Mouse (Mus musculus) layer of hippocampus, adult 2 months (tissue): ENCODE data around the gene Smok2b. TPM values are rescaled to one million over a fixed set of nuclear protein-coding genes. Genes with fewer than 3 reads are reported as not detected.
"Not testable (repeated sequence)": the region's sequence is repeated elsewhere in the genome, so short reads cannot be mapped to it uniquely, and the experiment has no call there.

Source experiments
- DNase-seq, 2 experiments: peaks; one replicate each; pipeline ENCODE4 v3.0.0; 2022; ENCODE audit warnings: low spot score in 2 of 2
- H3K27ac ChIP-seq: fragments of 200-600 bp; 2 replicates; pipeline ENCODE4 v1.8.1; 2022
- H3K4me3 ChIP-seq: fragments of 200-600 bp; 2 replicates; pipeline ENCODE4 v1.8.1; 2022; ENCODE audit warnings: mild to moderate bottlenecking
- long read RNA-seq, 2 experiments: library from polyadenylated mRNA; stranded (forward); transcript quantifications; one replicate each; pipeline ENCODE4 v2.0.0; 2021; ENCODE audit warnings: borderline mapping rate in 2 of 2
- total RNA-seq, 2 experiments: library from RNA; stranded (reverse); gene quantifications; 2 replicates each; pipeline ENCODE4 v1.2.3; 2021

The Smok2b gene
- total RNA-seq, result not detected
- long read RNA-seq, experiment 1, result 0 reads
- long read RNA-seq, experiment 2, result 0 reads

DNA sequence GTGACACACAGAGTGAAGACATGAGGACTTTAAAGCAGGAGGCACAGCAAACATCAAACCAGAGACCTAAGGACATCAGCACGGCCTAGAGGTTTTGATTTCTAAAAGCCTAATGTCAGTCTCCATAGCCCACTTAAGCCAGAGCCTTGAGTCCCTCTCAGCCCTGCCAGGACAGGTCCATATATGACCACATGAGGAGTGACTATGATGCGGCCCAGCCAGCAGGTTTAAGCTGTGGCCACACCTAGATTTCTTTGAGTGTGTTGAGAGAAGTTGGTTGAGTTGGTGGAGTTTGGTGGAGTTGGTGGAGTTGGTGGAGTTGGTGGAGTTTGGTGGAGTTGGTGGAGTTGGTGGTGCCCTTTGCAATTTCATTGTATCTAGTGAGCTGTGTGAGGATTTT is at the start of gene Smok2b:
Gene Smok2b, plus strand, starts transcription at position 301 of the 400 bp plus-strand sequence.
- not testable (repeated sequence) for H3K27ac ChIP-seq, H3K4me3 ChIP-seq, DNase-seq

DNA sequence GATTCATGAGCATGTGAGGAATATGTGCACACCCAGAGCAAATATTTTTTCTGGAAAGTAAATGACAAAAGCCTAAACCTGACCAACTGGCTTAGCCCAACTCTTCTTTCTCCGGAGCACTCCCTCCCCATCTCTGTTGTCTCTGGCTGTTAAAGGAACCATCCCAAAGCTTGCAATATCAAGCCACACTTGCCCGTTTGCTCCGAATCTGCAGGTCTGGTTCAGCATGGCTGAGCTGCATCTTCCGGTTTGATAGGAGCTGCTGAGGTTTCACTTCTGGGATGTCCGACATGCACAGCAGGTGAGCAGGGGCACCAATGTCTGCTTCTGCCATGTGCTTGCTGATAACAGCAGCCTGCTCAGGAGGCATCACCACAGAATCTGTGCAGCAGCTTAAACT is 49.6 kb upstream of the Smok2b start:
- H3K4me3 ChIP-seq, DNase-seq, H3K27ac ChIP-seq: not testable (repeated sequence)

DNA sequence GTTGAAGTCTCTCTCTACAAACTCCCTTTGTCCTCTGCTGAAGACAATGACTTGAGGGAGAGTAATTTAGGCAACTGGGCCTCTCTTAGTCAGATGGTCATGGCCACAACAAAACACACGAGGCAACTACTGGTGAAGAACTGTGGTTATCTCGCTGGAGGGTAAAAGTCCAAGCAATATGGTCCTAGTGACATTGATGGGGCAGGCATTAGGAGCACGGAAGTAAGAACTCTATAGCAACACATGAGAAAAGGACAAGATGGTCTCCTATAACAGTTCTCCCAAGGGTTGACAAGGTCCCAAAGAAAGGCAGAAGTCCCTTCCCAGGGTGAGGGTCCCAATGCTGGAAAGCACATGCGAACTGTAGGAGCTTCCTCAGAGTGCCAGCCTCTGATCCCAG is 47.3 kb upstream of the Smok2b start:
- not testable (repeated sequence) for DNase-seq, H3K27ac ChIP-seq, H3K4me3 ChIP-seq

DNA sequence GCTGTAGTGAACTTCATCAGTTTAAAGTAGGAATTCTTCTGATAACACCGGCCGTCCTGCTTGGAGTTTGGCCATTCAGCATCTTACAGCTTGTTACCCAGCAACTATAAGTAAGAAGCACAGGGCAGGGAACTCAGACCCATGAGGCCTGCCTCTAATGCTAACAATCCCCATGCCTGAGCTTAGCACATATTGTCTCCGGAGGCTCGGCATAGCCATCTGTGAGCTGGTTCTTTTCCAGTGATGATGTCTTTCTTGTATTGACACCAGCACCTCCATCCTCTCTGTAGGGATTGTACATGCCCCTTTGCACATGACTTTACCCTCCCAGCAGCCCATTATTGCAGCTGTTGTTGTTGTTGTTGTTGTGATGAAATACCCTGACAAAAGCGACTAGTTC is 45.5 kb upstream of the Smok2b start:
- peak overlapping the region; percentile 49; the same call in 1 of the 2 replicates for H3K27ac ChIP-seq
- DNase-seq, result peak; percentile 29 to 34
- not testable (repeated sequence) for H3K4me3 ChIP-seq

DNA sequence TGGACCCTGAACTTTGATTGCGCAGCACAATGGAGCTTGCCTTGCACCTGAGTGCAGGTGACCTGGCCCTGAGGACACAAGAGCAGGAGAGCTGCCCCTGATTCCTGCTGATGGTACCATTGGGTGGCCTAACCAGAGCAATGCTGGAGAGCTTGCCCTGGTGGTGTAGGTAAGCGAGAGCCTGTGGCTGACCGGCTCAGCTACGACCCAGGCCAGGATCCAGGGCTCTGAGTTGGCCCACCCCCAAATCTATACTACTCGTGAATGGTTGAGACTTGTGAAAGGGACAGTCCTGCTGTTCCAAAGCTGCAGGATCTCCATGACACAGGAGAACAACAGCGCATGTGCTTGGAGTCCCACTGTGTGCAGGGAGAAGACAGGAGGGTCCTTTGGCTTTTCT is 43.5 kb upstream of the Smok2b start:
- DNase-seq, H3K4me3 ChIP-seq, H3K27ac ChIP-seq: not testable (repeated sequence)

DNA sequence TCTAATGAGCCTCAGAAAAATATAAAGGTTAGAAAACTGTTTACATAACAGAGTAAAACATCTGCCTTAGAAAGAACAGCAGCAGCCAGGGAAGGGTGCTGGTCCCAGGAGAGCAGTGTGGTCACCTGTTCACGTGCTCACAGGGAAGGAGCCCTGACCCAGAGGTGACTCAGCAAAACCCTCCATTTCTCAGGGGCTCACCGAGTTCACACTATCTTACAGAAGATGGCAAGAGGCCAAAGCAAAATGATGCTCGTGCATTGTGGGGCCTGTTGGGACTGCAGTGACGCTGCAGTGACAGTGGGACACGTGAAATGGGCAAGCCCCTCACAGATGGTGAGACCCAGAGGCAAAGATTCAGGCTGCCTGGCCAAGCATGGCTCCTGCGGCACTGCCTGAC is 42.4 kb upstream of the Smok2b start:
- DNase-seq, result not testable (repeated sequence)
- peak overlapping the region; percentile 56 for H3K27ac ChIP-seq

DNA sequence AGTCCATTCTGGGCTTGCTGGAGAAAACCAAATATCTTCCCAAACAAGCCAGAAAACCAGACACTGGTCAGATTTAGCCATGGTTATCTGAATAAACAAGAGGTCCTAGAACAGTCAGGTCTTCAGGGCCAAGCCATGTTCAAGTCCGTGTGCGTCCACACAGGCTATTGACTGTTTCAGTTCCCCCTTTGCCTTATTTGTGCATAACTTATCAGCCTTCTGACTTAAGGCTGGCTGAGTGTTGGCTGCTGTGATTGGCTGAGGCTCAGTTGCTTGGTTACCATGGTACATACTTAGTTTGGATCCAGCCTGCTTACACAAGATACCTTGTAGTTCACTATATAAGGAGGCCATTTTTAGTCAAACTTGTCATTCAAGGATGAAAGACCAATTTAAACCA is 41.2 kb upstream of the Smok2b start:
- not testable (repeated sequence) for H3K4me3 ChIP-seq, H3K27ac ChIP-seq, DNase-seq

More for the DNA sequence above, 42.4 kb upstream of the Smok2b start:
- H3K4me3 ChIP-seq, result not testable (repeated sequence)

DNA sequence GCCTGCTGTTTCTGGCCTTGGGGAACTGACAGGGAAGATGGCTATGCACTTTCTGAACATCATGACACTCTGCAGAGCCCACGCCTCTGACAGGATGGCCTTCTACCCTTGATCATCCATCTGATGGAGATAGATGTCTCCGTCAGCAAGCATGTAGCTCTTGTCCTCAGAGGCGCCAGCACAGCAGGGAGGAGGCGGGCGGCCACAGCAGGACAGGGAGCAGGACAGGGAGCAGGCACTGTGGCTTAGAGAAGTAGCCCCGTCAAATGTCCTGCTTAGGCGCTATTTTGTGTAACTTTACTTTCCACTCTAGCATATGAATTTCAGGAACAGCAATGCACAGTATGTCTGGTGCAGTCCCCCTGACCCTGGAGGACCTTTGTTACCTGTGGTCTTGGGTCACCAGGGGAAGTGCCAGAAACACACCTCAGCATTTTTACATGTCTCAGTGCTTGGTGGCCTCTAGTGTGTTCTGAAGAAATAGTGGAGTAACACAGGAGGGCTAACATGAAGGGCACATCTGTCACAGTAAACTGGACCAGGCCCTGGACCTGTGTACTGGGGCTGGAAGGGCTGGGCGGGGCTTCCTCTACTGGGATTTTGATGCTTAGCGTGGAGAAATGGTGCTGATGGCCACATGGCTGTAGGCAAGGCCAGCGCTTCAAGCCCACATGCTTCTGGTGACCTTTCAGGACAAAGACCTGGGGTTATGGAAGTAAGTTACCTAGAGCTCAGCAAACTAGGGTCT is 39.0 kb upstream of the Smok2b start:
- not testable (repeated sequence) for DNase-seq, H3K4me3 ChIP-seq, H3K27ac ChIP-seq

DNA sequence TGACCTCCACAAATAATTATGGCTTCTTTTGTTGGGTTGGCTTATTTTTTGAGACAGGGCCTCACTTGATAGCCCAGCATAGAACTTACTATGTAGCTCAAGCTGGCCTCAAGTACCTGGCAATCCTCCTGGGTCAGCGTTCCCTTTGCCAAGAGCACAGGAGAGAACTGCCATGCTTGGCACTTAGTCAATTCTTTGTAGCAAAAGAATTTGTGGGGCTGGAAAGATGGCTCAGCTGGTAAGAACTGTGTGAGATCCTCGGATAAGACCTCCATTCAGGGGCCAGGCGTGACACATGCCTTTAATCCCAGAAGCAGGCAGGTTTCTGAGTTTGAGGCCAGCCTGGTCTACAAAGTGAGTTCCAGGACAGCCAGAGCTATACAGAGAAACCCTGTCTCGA is 33.6 kb upstream of the Smok2b start:
- not testable (repeated sequence) for H3K27ac ChIP-seq, DNase-seq, H3K4me3 ChIP-seq

DNA sequence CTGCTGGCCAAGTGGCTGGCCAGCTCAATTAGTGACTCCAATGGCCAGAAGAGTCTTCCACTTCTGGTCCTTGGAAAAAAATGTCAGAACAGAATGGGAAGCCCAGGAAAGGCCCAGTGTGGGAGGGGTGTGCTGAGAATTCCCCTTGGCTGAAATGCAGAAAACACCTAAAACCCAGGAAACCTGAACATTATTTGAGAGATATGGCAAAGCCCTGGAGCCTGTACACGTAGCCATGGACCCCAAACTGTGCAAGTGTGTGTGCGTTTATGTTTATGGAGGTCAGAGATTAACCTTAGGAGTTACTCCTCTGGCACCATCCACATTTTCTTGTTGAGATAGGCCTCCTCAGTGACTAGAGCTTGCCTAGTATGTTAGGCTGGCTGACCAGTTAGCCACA is 31.2 kb upstream of the Smok2b start:
- not testable (repeated sequence) for H3K27ac ChIP-seq, H3K4me3 ChIP-seq, DNase-seq

DNA sequence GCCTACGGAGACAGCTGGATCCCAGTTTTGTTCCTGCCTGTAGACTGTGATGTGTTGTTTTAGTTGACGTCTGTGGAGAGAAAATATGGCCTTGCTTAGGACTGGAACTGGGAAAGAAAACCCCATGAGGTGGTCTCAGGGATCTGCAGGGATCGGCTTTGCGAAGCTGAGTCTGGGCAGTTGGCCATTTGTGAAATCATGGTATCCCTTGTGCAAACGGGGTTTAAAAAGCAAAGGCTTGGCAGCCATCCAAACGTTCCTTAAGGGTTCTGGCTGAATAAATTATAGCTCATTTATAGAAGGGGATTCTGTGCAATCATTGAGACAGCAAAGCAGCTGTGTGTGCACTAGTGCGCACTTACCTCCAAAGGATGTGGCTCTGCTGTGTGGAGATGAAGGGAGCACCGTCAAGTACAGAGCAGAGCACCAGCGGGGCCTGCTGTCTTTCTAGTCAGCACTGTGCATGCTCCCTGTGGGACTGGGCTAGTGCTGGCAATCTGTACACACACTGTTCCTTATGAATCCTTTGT is 30.1 kb upstream of the Smok2b start:
- H3K4me3 ChIP-seq, DNase-seq, H3K27ac ChIP-seq: not testable (repeated sequence)

DNA sequence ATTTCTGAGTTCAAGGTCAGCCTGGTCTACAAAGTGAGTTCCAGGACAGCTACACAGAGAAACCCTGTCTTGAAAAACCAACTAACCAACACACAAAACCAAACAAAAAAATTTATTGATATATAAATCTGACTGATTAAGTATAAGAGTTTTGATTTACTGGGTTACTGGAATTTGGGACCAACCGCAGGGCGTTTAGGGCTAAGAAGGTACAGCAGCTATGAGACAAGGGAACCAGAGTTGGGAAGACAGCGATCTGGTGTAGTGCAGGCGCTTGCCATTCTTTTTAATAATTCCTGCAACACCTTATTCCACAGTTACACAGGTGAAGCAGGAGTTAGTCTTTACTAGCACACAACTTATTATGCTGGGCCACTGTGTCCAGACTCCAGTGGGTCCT is 28.5 kb upstream of the Smok2b start:
- H3K4me3 ChIP-seq, H3K27ac ChIP-seq, DNase-seq: not testable (repeated sequence)

DNA sequence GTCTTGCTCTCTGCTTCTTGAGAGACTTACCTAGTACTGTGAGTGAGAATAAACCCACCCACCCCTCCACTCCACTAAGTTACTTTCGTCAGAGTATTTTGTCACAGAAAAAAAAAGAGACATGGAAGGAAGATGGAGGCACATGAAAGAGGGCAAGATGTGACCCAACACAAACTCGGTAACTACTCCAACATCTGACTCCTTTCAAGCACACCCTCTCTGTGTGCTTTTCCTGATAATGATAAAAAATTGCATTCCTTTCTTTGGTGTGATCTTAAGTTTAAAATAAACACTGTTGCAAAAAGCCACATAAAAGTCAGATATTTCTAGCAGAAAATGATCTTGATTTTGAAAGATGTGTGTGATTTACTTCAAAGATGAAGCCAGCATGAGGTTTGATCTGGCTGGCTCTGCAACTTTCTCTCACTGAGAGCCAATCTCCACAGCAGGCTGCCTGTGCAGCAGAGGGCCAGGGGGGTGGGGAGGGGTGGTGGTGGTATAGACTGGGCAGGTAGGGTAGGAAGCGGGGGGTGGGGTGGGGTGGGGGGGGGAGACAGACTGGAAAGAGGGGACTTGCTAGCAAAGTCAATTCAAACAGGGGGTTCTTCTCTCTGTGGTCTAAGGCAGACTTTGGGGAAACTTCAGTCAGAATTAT is 27.5 kb upstream of the Smok2b start:
- H3K27ac ChIP-seq, DNase-seq, H3K4me3 ChIP-seq: not testable (repeated sequence)

DNA sequence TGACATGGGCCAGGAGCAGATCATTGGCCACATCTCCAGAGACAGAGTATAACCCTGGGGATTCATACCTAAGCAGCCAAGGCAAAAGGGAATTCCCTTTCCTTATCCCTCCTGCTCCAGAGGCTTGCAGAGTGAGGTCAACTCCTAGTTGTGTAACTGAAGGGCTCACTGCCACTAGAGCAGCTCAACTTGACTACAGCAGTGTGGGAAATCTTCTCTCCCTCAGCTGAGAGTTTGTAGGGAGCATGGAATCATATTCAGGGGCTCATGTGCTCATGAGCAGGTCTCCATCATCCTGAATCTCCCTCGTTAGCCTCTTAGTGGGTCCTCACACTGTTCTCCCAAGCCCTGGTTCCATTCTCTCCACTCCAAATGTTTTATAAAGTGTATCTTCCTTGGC is 24.8 kb upstream of the Smok2b start:
- H3K4me3 ChIP-seq, DNase-seq, H3K27ac ChIP-seq: not testable (repeated sequence)
